Mouse (Mus musculus) thymus, postnatal 4 days (tissue): ENCODE data around the gene Mslnl.
A peak's percentile ranks its signal among the peaks of the same experiment; 100 is the strongest.
"Not testable (repeated sequence)": the region's sequence is repeated elsewhere in the genome, so short reads cannot be mapped to it uniquely, and the experiment has no call there.

ENCODE experiments used
- DNase-seq: peaks from one replicate; pipeline ENCODE4 v3.0.0; 2021

Gene Mslnl

DNA sequence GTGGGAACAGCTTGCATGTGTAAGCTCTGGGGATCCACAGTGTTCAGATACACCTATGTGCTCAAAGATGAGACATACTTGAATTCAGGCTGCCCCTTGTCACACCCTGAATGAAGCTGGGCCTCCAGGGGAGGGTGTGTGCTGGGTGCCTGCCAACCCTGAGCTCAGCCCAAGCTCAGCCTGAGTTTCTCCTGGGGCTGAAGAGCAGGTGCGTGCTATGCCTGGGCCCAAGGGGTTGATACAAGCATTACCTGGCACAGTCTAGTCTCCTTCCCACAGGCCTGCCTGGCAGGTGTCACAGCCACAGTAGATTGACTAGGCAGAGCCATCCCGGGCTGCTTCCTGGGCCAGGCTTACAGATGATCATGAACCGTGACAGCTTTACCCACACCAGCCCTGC lies at the start of gene Mslnl:
Gene Mslnl (plus strand): TSS at position 298 of the 400 bp plus-strand sequence.
- DNase-seq = no peak

DNA sequence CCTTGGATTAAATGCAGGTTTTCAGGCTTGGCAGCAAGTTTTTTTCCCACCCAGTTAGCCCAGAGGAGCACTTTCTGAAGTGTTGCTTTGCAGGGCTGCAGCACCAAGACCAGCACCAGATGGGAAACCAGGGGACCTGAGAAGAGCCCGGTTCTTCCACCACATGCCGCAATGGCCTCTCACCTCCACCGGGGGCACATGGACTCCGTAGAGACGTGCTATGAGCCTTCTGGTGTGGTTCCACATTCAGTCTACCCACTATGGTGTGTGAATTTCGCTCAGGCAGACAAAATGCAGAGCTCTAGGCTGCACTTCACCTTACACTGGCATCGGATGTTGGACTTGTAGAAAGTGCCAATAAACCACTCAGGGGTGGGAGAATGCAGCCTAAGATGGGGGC lies 49.5 kb upstream of the Mslnl start:
- peak; percentile 64 for DNase-seq

DNA sequence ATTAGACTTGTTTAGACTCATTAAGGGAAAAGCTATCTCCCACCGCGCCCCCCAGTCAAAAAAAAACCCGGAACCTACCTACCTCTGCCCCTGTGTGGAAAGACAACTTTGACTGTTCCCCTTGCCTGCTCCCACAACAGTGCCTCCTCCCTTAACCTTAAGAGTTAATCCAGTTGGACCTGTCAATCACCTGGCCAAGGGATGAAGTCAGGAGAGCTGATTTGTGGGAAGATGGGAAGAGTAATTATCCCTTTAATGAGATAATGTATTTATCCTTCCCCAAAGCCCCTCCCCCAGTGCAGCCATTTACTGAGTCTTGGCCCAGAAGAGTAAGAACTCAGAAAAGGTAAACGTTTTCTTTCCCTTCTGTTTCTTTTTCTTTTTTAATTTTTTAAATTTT lies 46.9 kb upstream of the Mslnl start:
- no peak for DNase-seq

DNA sequence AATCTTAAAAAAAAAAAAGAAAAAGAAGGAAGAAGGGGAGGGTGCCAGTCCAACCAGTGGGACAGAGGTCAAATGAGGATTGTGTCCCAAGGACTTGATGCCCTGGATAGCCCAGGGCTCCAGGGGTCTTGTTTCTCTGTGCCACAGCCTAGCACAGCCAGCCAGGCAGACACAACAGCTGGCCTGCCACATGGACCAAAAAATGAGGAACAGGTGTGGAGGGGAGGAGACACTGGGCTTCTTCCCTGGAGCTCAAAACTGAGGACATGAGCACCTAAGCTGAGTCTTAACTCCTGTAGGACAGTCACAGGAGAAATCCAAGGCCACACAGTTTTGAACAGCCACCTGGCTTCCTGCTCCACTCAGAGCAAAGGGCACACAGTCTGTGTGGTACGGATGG lies 39.6 kb upstream of the Mslnl start:
- no peak for DNase-seq

DNA sequence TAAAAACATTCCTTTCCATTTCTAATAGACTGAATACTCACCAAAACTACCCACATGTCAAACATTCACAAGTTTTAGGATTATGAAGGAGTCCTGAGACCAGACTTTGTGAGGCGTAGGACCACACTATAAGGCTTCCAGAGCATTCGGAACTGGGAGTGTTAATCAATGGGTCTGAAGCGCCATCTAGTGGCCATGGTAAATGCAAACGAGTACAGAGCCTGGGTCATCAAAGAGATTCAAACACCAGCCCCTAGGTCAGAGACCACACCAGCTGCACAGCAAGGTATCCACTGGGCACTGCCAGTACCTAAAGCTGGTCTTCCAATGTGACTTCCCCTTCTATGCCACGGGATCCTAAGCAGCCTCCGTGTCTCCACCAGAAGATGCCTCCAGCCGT lies 37.4 kb upstream of the Mslnl start:
- peak; percentile 84 for DNase-seq

DNA sequence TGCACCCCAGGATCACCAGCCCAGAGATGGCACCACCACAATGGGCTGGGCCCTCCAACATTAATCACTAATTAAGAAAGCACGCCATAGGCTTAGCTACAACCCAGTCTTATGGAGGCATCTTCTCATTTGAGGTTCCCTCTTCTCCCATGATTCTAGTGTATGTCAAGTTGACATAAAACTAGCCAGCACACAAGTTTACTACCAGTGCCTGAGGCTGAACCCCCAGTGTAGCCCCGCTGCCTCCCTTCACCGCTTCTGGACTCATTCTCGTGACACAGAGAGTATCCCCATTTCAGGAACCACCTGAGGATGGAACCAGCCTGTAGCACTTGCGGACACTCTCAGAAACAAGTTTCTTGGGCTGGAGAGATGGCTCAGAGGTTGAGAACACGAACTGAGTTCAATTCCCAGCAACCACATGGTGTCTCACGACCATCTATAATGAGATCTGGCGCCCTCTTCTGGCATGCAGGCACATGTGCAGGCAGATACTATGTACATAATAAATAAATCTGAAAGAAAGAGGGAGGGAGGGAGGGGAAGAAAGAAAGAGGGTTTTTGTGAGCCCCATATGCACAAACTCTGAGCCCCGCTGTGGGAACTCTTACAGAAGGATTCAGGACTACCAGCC lies 34.9 kb upstream of the Mslnl start:
- DNase-seq = peak; percentile 55

DNA sequence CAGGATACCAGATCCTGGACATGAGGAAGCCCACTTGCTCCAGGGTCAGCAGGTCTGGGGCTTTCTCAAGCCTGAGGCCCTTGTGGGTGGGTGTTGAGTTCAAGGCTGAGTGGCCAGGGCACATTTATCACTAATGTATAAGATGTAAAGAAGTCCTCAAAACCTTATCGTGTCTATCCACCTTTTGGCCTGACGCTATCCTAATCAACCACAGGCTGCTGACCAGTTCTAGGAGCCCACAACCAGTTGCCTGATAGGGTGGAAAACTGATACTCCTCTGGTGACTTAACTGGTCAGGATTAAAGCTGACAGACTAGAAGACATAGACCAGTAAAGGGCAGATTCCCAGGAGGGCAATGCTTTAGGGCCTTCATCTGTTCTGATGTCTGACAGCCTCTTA lies 25.8 kb upstream of the Mslnl start:
- DNase-seq = no peak

DNA sequence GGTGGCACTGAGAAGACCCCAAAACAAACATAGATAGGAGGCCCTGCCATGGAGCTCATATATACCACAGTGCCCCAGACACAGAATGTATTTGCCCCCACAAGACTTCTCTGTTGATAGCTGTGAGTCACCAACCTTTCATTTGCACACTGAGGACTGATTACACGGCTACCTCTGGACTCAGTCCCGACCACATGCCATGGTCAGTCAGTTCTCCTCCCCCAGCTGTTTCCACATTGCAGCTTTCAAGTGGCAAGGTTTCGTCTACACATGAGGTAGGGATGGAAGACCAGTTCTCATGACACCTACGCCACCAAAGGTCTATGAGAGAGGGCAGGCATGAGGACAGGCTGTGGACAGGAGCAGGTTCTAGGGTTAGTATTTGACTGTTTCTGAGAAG lies 24.7 kb upstream of the Mslnl start:
- no peak for DNase-seq

DNA sequence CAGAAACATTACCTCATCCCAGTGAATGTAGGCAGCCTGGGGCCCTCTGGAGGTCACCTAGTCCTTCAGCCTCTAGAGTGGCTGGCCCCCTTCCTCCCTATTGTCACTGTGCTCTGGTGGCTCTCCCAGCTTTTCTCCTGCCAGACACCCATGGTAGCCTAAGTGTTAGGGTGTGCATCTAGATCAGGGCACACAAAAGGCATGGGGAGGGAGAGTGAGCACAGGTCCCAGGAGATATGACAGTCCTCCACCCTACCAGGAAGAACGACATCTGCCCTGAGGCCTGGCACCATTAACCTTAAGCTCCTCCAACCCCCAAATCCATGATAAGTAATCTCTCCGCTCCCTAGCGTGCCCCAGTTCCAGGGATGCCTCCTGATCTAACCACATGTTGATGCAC lies 20.2 kb upstream of the Mslnl start:
- DNase-seq = no peak

DNA sequence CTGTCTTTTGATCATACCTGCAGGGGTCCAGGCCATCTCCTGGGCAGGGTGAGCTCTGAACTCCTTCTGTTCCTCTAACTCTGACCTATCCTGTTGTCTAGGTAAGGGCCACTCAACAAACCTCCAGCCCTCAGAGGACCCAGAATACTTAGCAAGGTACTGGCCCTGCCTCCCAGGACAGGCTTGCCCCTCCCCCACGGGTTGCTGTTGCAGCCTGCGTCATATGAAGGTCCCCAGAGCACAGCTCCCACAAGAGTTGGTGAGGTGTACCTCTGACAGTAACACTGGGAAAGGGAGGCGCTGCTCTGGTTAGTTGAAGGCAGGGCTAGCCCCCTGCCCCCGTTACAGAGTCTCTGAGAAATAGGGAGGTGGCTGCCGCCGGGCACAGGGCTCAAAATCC lies 19.7 kb upstream of the Mslnl start:
- DNase-seq = no peak

DNA sequence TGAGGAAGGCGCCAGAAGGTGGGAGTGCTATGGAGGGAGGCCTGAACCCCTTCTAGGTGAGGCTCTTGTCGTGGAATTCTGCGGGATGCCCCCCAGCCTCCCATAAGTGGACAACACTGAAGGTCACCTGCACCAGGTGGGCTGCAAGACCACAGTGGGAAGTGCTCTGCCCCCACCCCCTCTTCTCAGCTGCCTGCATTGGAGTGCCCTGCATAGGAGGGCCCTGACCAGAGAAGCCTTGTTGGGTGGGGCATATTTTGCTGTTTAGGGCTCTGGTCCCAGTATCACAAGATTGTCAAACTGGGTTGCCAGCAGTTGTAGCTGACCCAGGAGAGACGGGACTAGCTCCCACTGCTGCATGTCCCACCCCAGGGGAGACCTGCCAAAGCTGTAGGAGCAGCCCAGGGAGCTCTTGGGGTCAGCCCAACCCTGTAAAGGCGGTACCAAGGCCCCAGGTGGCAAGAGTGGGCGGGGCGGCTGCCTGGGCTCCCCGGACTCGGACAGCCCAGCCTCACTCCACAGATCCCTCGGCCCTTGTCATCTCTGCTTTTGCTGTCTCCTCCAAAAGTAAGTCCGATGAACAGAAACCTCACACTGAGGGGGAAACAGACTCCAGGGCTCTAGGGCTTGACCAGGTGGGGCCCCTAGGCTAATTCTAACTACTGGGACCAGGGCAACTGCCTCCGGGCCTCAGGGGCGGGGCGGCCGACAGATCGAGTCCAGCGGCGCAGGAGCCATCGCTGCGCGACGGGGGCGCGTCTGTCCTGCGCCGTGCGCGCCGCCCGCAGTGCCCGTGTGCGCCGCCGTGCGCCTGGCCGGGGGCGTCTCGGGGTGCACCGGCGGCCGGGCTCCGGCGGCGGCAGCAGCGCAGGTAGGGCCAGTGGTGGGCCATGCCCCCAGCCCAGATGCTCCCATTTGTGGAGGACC lies 18.9 kb upstream of the Mslnl start, which contains the start of gene Gng13:
Gene Gng13 (plus strand): TSS at position 461 of the 927 bp plus-strand sequence.
- no peak for DNase-seq

DNA sequence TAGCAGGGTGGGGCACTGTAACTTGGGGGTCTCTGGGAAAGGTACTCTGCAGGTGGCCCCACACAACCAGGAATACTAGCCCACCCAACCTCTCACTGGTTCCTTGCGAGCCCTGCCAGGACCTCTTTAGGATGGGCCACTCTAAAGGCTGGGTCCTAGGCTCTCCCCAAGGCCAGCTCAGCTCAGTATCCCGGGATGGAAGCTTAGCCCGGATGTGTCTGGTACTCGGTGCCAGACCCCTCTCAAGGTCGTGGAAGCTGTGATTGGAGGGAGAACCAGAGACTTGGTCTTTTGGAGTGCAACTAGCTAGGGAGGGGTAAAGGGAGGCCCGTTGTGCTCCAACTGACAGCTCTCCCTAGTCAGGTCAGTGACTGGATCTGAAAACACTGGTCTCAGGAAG lies 18.2 kb upstream of the Mslnl start:
- no peak for DNase-seq

DNA sequence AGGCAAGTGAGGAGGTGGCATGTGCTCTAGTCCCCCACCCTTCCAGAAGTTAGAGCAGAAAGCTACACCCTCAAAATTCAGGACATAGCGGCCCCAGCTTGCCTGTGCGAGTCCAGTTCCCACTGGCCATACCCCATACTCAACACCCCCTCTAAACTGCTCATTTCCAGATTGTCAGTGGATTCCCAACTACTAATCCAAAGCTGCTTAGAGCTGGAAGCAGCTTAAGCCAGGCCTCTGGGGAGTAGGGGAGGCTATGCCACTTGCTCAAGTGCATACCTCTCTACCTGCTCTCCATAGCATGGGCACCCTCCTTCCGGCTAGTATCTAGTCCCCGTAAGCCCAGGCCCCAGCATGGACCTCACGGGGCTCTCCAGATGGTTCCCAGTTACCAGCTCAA lies 14.4 kb upstream of the Mslnl start:
- no peak for DNase-seq

DNA sequence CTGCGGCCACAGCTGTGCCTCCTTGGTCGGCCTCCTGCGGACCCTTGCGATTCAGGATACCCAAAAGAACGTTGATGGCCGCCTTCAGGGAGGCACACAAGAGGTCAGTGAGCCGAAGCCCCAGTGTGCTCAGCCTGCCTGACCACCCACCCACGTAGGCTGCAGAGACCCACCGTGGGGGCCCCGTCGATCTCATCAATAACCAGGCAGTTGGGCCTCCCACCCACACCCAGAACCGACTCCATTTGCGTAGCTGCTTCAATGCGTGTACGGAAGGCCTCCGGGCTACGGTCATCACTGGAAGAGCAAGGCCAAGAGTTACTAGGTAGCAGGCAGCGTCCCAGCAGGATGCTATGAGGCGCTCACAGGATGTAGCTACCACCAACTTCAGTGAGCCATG lies 12.4 kb upstream of the Mslnl start:
- DNase-seq = no peak

DNA sequence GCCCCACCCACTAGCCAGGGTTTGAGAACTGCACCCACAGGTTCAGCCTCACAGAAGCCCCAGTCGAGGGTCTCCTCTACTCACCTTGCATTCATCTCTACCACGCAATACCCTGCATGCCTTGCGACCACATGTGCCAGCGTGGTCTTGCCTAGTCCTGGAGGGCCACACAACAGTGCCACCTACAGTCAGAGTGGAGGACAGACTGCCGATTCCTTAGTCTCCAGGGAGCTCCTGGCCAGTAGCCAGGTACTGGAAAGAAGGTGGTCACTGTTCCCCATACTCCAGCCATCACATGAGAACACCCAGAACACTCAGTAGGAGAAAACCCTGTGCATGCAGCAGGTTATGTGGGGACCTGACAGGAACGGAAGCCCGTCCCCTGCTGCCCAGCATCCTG lies 11.9 kb upstream of the Mslnl start:
- no peak for DNase-seq

DNA sequence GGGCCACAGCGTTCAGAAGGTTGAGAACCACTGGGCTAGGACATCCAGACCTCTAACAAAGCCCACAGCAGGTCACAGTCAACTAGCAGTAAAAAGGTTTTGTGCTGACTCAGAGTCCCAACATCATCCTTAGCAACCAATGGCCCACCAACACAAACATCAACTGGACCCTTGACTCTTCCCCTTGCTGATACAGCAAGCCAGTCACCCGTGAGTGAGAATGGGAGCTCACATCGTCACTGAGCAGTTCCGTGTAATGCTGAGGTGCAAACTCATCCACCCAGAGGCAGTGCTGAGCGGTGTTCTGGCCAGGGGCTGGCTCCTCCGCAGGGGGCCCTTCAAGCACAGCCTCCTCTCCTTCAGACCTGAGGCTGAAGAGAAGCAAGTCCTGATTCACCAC lies 10.6 kb upstream of the Mslnl start:
- no peak for DNase-seq

DNA sequence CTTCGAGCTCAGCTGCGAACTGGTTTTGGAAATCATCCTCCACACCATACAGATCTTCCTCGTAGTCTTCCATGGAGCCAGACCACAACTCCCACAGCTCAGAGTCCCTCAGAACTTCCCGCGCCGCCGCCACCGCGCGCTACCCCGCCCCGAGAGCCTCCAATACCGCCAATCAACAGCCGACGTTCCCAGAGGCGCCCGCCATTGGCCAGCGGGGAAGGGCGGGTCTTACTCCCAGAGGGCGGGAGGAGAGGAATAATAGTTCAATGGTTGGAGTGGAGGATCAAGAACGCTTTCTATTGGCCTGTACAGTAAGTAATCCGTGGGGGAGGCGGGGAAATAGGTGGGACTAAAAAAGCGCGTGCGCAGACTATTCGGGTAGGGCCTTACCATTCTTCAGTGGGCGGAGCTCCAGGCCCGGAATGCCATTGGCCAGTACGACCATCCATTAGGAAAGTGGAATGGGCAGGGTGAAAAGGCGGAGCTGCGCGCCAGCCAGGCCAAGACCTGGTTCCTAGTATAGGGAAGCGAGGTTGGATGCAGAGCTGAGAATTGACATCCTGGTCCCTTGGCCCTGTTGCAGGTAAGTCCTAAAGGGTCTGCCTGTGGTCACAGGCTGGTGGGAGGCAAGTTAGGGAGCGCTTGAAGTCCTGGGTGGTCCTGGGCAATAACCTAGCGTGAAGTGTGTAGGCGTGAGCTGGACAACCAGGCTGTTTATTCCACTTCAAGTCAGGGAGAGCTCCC lies 8.4 kb upstream of the Mslnl start, which contains the start of the genes Chtf18 and Rpusd1:
Gene Chtf18 (minus strand): TSS at position 155 of the 744 bp plus-strand sequence.
Gene Rpusd1 (plus strand): TSS at position 406 of the 744 bp plus-strand sequence.
- peak; percentile 96 for DNase-seq

DNA sequence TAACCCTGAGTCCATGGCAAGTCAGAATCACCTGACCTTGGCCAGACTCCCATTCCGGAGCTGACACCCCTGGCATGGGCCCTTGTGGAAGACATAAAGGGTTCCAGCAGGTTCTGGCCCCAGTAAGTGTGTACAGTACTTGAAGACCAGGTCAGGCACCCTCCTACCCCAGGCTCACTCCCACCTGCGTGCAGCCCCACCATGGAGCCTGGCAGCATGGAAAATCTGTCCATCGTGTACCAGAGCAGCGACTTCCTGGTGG lies 7.9 kb upstream of the Mslnl start:
- no peak for DNase-seq

DNA sequence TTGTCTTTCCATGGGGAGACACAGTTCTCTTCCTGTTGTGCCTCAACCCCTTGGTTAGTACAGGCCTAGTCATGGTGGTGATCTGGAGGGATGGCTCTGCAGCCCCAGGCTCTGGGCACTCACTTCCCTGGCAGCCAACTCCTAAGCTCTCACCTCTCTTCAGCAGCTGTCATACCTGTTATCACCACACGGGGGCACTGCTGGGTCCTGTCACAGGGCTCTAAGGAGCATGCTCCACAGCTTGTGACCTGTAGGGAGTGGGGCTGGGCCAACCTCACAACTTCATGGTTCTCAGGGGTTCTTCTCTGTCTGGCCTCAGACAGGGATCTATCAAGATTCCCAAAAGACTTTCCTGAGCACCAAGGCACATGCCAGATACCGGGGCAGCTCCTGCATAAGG lies 3.8 kb upstream of the Mslnl start:
- DNase-seq = peak; percentile 90

DNA sequence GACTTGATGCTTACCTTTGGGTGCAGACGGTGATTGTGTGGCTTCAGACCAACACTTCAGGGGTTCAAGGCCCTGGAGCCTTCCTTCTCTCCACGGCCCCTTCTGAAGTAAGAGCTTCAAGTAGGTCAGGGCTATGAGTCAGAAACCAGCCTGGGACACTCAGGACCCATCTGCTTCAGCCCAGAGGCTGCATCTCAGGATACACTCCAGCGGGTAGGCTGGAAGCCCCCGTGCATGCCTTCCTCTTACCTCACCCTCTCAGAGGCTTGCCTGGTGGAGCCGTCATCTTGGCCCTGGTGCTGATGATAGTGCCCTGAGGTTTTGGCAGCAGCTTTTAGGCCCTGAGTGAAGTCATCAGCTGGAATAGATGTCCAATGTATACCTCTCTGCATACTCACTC lies 596 bp upstream of the Mslnl start:
- no peak for DNase-seq

DNA sequence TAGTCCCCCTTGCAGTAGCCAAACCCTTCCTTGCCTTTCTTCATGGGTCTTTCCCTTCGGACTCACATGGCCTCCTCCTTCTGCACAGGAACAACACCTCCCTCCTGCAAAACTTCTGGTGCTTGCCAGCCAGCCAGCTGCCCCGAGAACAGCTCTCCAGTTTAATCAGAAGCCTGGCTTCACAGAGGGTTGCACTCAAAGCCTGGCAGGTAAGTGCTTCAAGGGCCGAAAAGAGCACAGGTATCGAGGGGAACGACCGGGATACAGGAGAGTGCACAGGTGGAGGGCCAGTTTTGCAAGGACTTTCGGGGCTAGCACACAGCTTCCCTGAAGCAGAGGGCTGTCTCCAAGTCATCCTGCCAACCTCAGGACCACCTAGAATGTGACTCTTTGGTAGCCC lies 3.0 kb downstream of the Mslnl start:
- no peak for DNase-seq

DNA sequence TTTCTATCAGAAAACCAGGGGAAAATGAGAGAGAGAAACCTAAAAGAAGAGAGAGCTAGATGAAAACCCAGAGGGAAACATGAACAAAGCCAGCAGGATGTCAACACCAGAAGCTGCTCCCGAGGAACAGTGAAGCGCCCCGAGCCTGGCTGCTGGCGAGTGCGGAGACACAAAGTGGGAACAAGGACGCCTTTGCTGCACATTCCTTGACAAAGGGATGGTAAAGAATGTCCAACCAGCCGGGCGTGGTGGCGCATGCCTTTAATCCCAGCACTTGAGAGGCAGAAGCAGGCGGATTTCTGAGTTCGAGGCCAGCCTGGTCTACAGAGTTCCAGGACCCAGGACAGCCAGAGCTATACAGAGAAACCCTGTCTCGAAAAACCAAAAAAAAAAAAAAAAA lies 5.6 kb downstream of the Mslnl start:
- DNase-seq = not testable (repeated sequence)

DNA sequence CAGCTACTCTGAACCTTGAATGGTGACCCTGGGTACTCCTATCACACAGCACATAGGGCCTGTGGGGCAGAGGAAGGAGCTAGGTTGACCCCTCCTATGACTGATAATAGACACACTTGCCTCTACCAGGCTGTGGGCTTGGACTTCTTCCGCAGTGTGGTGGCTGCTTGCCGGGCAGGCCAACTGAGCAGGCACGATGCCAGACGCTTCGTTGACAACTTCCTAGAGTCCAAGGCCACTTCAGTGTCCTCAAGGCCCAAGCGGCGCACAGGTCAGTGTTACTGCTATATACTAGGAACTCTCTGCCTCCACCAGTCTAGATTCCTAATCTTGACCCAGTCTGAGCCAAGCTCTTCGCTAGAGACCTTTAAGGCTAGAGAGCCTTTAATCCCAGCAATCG lies 8.0 kb downstream of the Mslnl start:
- no peak for DNase-seq

DNA sequence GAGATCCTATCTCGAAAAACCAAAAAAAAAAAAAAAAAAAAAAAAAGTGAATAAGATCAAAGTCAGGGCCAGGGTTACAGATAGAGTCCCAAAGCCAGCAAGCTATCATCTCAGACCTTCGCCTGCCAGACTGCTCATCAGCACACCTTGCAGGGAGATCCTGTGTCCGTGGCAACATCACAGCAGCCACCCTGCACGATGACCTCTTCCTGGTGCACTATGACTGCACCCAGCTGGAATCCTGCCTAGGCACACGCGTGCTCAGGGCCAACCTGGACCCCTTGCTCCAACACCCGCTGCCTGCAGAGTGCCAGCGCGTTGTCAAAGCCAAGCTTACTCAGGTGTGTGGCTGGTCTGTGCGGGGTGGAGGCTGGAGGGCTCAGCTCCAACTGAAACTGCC lies 8.5 kb downstream of the Mslnl start:
- DNase-seq = no peak
